7 mouse cellular contexts compared by ENCODE assay signal in the genomic region with DNA sequence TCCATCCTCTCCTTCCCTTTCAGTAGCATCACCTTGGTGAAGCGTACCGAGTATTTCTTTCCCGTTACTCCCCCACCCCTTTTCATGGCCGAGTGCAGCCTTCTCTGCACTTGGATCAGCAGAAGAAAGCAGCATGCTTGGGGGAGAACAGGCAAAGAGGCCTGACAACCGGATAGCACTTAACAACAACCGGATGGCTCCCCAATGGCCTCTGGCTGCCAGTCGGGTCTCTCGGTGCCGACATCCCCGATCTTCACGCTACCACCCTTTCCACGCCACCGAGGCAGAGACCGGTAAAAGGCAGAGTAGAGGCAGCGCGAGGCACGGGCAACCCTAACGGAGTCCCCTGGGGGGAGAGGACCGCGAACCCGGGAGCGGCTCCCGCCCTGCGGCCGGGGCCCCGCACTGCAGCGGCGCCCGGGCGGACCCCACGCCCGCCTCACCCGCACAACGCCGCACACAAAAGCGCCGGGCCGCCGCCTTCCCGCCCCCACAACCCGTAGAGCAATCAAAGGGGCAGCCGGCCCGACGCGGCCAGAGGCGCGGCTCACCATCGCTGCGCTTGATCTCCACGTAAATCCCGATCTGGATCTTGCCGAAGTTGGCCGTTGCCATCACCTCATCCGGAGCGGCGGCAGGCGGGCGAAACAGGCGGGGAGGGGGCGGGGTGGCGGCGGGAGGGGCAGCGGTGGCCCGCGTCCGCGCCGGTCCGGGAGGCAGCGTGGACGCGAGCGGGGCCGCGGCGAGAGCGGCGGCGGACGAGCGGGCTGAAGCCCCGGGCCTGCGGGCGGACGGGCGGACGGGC. TPM values are rescaled to one million over a fixed set of nuclear protein-coding genes. Genes with fewer than 3 reads are reported as not detected.
DNase-seq lines count a peak whose midpoint lies in the region; ATAC-seq lines count a peak whose summit lies in the region.

Gene Kif2a (minus strand): TSS at position 666 of the 805 bp plus-strand sequence.

- H3K36me3 ChIP-seq in embryonic facial prominence, embryonic 11.5 days (replicated peaks; ENCODE audit: control insufficient read depth, insufficient read depth, low read depth, low read length): no peaks in the 10 kb centered on the region
- H3K36me3 ChIP-seq in limb, embryonic 13.5 days: peaks cover 5% of the 10 kb centered on the region; the same call in 1 of the 2 replicates
- H3K36me3 ChIP-seq in midbrain, embryonic 15.5 days (replicated peaks): no peaks in the 10 kb centered on the region

- WGBS in embryonic facial prominence, embryonic 11.5 days: under 1% methylated on average over 73 of the region's 87 CpGs
- WGBS in limb, embryonic 13.5 days: under 1% methylated on average over 75 of the region's 87 CpGs
- WGBS in midbrain, embryonic 15.5 days: under 1% methylated on average over 56 of the region's 87 CpGs

- no peaks in the 10 kb centered on the region for H3K27me3 ChIP-seq in embryonic facial prominence, embryonic 11.5 days (ENCODE audit: control insufficient read depth, insufficient read depth, low read length)
- no peaks in the 10 kb centered on the region for H3K27me3 ChIP-seq in limb, embryonic 13.5 days
- no peaks in the 10 kb centered on the region for H3K27me3 ChIP-seq in midbrain, embryonic 15.5 days (replicated peaks)

- DNase-seq in adrenal gland, adult 8-10 months: peak; percentile 32
- peak; percentile 60 for DNase-seq in embryonic facial prominence, embryonic 11.5 days (ENCODE audit: low spot score)
- peak; percentile 30 to 65 for DNase-seq in heart, adult 18-20 months
- peak; percentile 60 for DNase-seq in kidney, adult 18-20 months
- peak; percentile 66 to 73 for DNase-seq in spleen, postnatal 10 days (ENCODE audit: low spot score in 2 of 2)

- peak; percentile 68 for ATAC-seq in embryonic facial prominence, embryonic 11.5 days (replicated peaks; ENCODE audit: insufficient number of reproducible peaks, low FRiP score, low TSS enrichment, low read depth)
- peak; percentile 70 for ATAC-seq in limb, embryonic 13.5 days (ENCODE audit: low FRiP score, low read depth)
- ATAC-seq in midbrain, embryonic 15.5 days (replicated peaks): peak; percentile 75

- peak within 1 kb of the TSS; percentile 93 for H3K27ac ChIP-seq in embryonic facial prominence, embryonic 11.5 days (replicated peaks; ENCODE audit: low read depth, low read length)
- peak within 1 kb of the TSS; percentile 96 for H3K27ac ChIP-seq in limb, embryonic 13.5 days
- peak within 1 kb of the TSS; percentile 94 for H3K27ac ChIP-seq in midbrain, embryonic 15.5 days

- no peaks in the 10 kb centered on the region for H3K4me1 ChIP-seq in embryonic facial prominence, embryonic 11.5 days (ENCODE audit: control insufficient read depth, insufficient read depth, low read length)
- peaks cover 18% of the 10 kb centered on the region for H3K4me1 ChIP-seq in limb, embryonic 13.5 days
- peaks cover 33% of the 10 kb centered on the region for H3K4me1 ChIP-seq in midbrain, embryonic 15.5 days

- H3K4me2 ChIP-seq in embryonic facial prominence, embryonic 11.5 days (ENCODE audit: low read depth, low read length): peak within 1 kb of the TSS; percentile 65
- H3K4me2 ChIP-seq in limb, embryonic 13.5 days (replicated peaks): peak within 1 kb of the TSS; percentile 77
- H3K4me2 ChIP-seq in midbrain, embryonic 15.5 days: peak within 1 kb of the TSS; percentile 88

- H3K9me3 ChIP-seq in embryonic facial prominence, embryonic 11.5 days (replicated peaks; ENCODE audit: control insufficient read depth, low read length): no peaks in the 10 kb centered on the region
- H3K9me3 ChIP-seq in limb, embryonic 13.5 days: 0 out of 2 replicates have a peak, but pooled peaks cover 5% of the 10 kb centered on the region
- no peaks in the 10 kb centered on the region for H3K9me3 ChIP-seq in midbrain, embryonic 15.5 days

- peak within 1 kb of the TSS; percentile 93 for H3K4me3 ChIP-seq in embryonic facial prominence, embryonic 11.5 days (ENCODE audit: low read depth, low read length)
- peak within 1 kb of the TSS; percentile 93 for H3K4me3 ChIP-seq in limb, embryonic 13.5 days
- H3K4me3 ChIP-seq in midbrain, embryonic 15.5 days: peak within 1 kb of the TSS; percentile 64

- H3K9ac ChIP-seq in embryonic facial prominence, embryonic 11.5 days (replicated peaks; ENCODE audit: low read length): peak within 1 kb of the TSS; percentile 90
- peak within 1 kb of the TSS; percentile 91 for H3K9ac ChIP-seq in limb, embryonic 13.5 days
- peak within 1 kb of the TSS; percentile 87 for H3K9ac ChIP-seq in midbrain, embryonic 15.5 days

RNA-seq across cellular contexts. Expression of gene Kif2a, which starts in this region (rescaled TPM):
- 10 to 100 TPM; 35.1 to 62.0 (median 52.1) TPM for total RNA-seq in adrenal gland, adult 8-10 months (2022)
- polyA plus RNA-seq in embryonic facial prominence, embryonic 11.5 days (2014; fragmentation: Nextera tagmentation; extraction: Ambion mirVana): 25.7 and 28.6 TPM in 2 replicates
- total RNA-seq in heart, adult 18-20 months (2021): 10 to 100 TPM; 31.0 to 32.4 TPM
- polyA plus RNA-seq in limb, embryonic 13.5 days (2015; fragmentation: Nextera tagmentation; extraction: Ambion mirVana): 20.2 and 22.4 TPM in 2 replicates
- polyA plus RNA-seq in midbrain, embryonic 15.5 days (2015; fragmentation: Nextera tagmentation; extraction: Ambion mirVana): 67.5 and 68.4 TPM in 2 replicates

Comparison
In these comparisons a context has a peak if more than half of its experiments do, and no peak if none do; other contexts are left out.
1. Peak in every context shown above with its lines: DNase-seq, ATAC-seq, H3K4me3 ChIP-seq and H3K27ac ChIP-seq.